Mouse (Mus musculus): ENCODE results near the gene Rps6ka5. TPM values are rescaled to one million over a fixed set of nuclear protein-coding genes. Genes with fewer than 3 reads are reported as not detected.

Rps6ka5 gene
- polyA plus RNA-seq, 1 experiment from 2014 or later: 3.9 TPM

- Histone ChIP-seq H3K4me2 (no peak overlapping the region; the same call in 1 of the 2 replicates), H3K27ac (peak overlapping the region; percentile 31; the same call in 1 of the 2 replicates), H3K36me3 (0 out of 2 replicates have a peak, but pooled peaks cover 3% of the 10 kb centered on the region), H3K4me1 (replicated peaks) (peaks cover 28% of the 10 kb centered on the region), H3K4me3 (no peak overlapping the region), H3K27me3 (no peaks in the 10 kb centered on the region), H3K9ac (no peak overlapping the region), H3K9me3 (replicated peaks) (no peaks in the 10 kb centered on the region)
- ATAC-seq (replicated peaks; ENCODE audit: insufficient number of reproducible peaks, insufficient read depth, low FRiP score, low read depth): 0 out of 2 replicates have a peak, but pooled peaks have one; percentile 20
- 38% methylated on average over 9 of the region's 9 CpGs for WGBS
These were observed 214.1 kb downstream of the Rps6ka5 start for GRCm38 (mm10) chr12:100512641-100513040.

GRCm38 (mm10) chr12:100509615-100510282 lies 217.0 kb downstream of the Rps6ka5 start:
- no peak overlapping the region for H3K27ac ChIP-seq
- no peak; the same call in 1 of the 2 replicates for ATAC-seq (replicated peaks; ENCODE audit: insufficient number of reproducible peaks, insufficient read depth, low FRiP score, low read depth)
- WGBS: 84% methylated on average over 9 of the region's 9 CpGs

GRCm38 (mm10) chr12:100508668-100509067 lies 218.1 kb downstream of the Rps6ka5 start:
- no peak overlapping the region for H3K4me2 ChIP-seq
- H3K9ac ChIP-seq: no peak overlapping the region
- no peaks in the 10 kb centered on the region for H3K36me3 ChIP-seq
- H3K27me3 ChIP-seq: no peaks in the 10 kb centered on the region
- no peak overlapping the region for H3K4me3 ChIP-seq
- peak overlapping the region; percentile 22; the same call in 1 of the 2 replicates for H3K27ac ChIP-seq
- no peak for ATAC-seq (replicated peaks; ENCODE audit: insufficient number of reproducible peaks, insufficient read depth, low FRiP score, low read depth)
- H3K4me1 ChIP-seq (replicated peaks): peaks cover 27% of the 10 kb centered on the region
- 71% methylated on average over 5 of the region's 5 CpGs for WGBS
- H3K9me3 ChIP-seq (replicated peaks): no peaks in the 10 kb centered on the region

More at GRCm38 (mm10) chr12:100509615-100510282, 217.0 kb downstream of the Rps6ka5 start:
- Histone ChIP-seq H3K4me1 (replicated peaks) (peaks cover 17% of the 10 kb centered on the region), H3K4me2 (no peak overlapping the region), H3K36me3 (no peaks in the 10 kb centered on the region), H3K4me3 (no peak overlapping the region), H3K27me3 (no peaks in the 10 kb centered on the region), H3K9me3 (replicated peaks) (no peaks in the 10 kb centered on the region), H3K9ac (no peak overlapping the region)

DNA sequence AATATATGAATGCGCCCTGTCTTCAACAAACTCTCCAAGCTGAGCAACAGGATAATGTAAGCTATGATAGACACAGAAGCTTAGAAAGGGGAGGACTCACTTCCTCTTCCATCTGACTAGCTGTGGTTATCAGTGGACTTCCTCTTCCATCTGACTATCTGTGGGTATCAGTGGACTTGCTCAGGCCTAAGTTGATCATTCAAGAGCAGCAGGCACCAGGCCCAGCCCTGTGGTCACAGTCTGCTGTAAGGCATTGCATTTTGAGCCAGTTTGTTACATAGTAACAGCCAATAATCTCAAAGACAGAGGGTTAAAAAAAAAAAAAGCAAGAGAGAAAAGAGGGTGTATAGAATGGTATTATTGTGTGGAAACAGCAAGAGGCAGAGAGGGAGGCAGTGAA lies 221.3 kb downstream of the Rps6ka5 start:
- Histone ChIP-seq H3K9me3 (replicated peaks) (no peaks in the 10 kb centered on the region), H3K9ac (no peak overlapping the region), H3K27ac (no peak overlapping the region), H3K36me3 (no peaks in the 10 kb centered on the region), H3K4me3 (no peak overlapping the region), H3K4me1 (replicated peaks) (peaks cover 23% of the 10 kb centered on the region; the same call in 1 of the 2 replicates), H3K27me3 (no peaks in the 10 kb centered on the region), H3K4me2 (no peak overlapping the region)
- 97% methylated on average over 1 of the region's 1 CpGs for WGBS
- no peak for ATAC-seq (replicated peaks; ENCODE audit: insufficient number of reproducible peaks, insufficient read depth, low FRiP score, low read depth)

- Histone ChIP-seq H3K9me3 (replicated peaks) (no peaks in the 10 kb centered on the region), H3K36me3 (0 out of 2 replicates have a peak, but pooled peaks cover 5% of the 10 kb centered on the region), H3K4me2 (no peak overlapping the region), H3K27ac (no peak overlapping the region), H3K27me3 (no peaks in the 10 kb centered on the region), H3K9ac (no peak overlapping the region), H3K4me3 (no peak overlapping the region), H3K4me1 (replicated peaks) (peaks cover 21% of the 10 kb centered on the region; the same call in 1 of the 2 replicates)
- 94% methylated on average over 2 of the region's 2 CpGs for WGBS
- no peak for ATAC-seq (replicated peaks; ENCODE audit: insufficient number of reproducible peaks, insufficient read depth, low FRiP score, low read depth)
These were observed 222.2 kb downstream of the Rps6ka5 start for GRCm38 (mm10) chr12:100504585-100504984.

- H3K27ac ChIP-seq: peak overlapping the region; percentile 14; the same call in 1 of the 2 replicates
- 81% methylated on average over 4 of the region's 4 CpGs for WGBS
These were observed 223.1 kb downstream of the Rps6ka5 start for GRCm38 (mm10) chr12:100503659-100504058.

GRCm38 (mm10) chr12:100502544-100502943 lies 224.2 kb downstream of the Rps6ka5 start:
- no peak for ATAC-seq (replicated peaks; ENCODE audit: insufficient number of reproducible peaks, insufficient read depth, low FRiP score, low read depth)
- 72% methylated on average over 3 of the region's 3 CpGs for WGBS
- H3K4me3 ChIP-seq: no peak overlapping the region
- peaks cover 21% of the 10 kb centered on the region; the same call in 1 of the 2 replicates for H3K4me1 ChIP-seq (replicated peaks)
- H3K27ac ChIP-seq: no peak overlapping the region
- H3K9ac ChIP-seq: no peak overlapping the region
- H3K36me3 ChIP-seq: peaks cover 22% of the 10 kb centered on the region; the same call in 1 of the 2 replicates
- H3K4me2 ChIP-seq: no peak overlapping the region
- H3K27me3 ChIP-seq: no peaks in the 10 kb centered on the region
- no peaks in the 10 kb centered on the region for H3K9me3 ChIP-seq (replicated peaks)

More at GRCm38 (mm10) chr12:100503659-100504058, 223.1 kb downstream of the Rps6ka5 start:
- no peak for ATAC-seq (replicated peaks; ENCODE audit: insufficient number of reproducible peaks, insufficient read depth, low FRiP score, low read depth)
- Histone ChIP-seq H3K4me3 (no peak overlapping the region), H3K4me1 (replicated peaks) (peaks cover 21% of the 10 kb centered on the region; the same call in 1 of the 2 replicates), H3K9me3 (replicated peaks) (no peaks in the 10 kb centered on the region), H3K9ac (no peak overlapping the region), H3K4me2 (no peak overlapping the region), H3K36me3 (0 out of 2 replicates have a peak, but pooled peaks cover 14% of the 10 kb centered on the region), H3K27me3 (no peaks in the 10 kb centered on the region)

GRCm38 (mm10) chr12:100501261-100501660 lies 225.5 kb downstream of the Rps6ka5 start:
- Histone ChIP-seq H3K4me3 (no peak overlapping the region), H3K4me1 (replicated peaks) (peaks cover 21% of the 10 kb centered on the region; the same call in 1 of the 2 replicates), H3K27ac (no peak overlapping the region), H3K36me3 (peaks cover 29% of the 10 kb centered on the region; the same call in 1 of the 2 replicates), H3K4me2 (no peak overlapping the region), H3K27me3 (no peaks in the 10 kb centered on the region), H3K9ac (no peak overlapping the region), H3K9me3 (replicated peaks) (no peaks in the 10 kb centered on the region)
- 70% methylated on average over 4 of the region's 4 CpGs for WGBS
- no peak for ATAC-seq (replicated peaks; ENCODE audit: insufficient number of reproducible peaks, insufficient read depth, low FRiP score, low read depth)

GRCm38 (mm10) chr12:100499469-100499868 lies 227.3 kb downstream of the Rps6ka5 start:
- H3K27ac ChIP-seq: no peak overlapping the region
- H3K4me3 ChIP-seq: no peak overlapping the region
- no peak for ATAC-seq (replicated peaks; ENCODE audit: insufficient number of reproducible peaks, insufficient read depth, low FRiP score, low read depth)
- H3K27me3 ChIP-seq: no peaks in the 10 kb centered on the region
- H3K4me2 ChIP-seq: no peak overlapping the region
- H3K9ac ChIP-seq: no peak overlapping the region
- H3K36me3 ChIP-seq: peaks cover 35% of the 10 kb centered on the region; the same call in 1 of the 2 replicates
- H3K4me1 ChIP-seq (replicated peaks): peaks cover 13% of the 10 kb centered on the region; the same call in 1 of the 2 replicates
- no peaks in the 10 kb centered on the region for H3K9me3 ChIP-seq (replicated peaks)
- 90% methylated on average over 13 of the region's 13 CpGs for WGBS
